Mouse (Mus musculus): Measurements from ENCODE around the gene Sigmar1.

- TF ChIP-seq CTCF (IDR thresholded peaks at IDR 0.05) (no peak), EP300 (IDR thresholded peaks at IDR 0.05; ENCODE audit: insufficient read depth, low read depth, low read length) (no peak)
These were observed 39.1 kb downstream of the Sigmar1 start for GRCm38 (mm10) chr4:41716834-41717233.
